Mouse (Mus musculus): ENCODE data around the gene Ckb. TPM values are rescaled to one million over a fixed set of nuclear protein-coding genes. Genes with fewer than 3 reads are reported as not detected.

Gene Ckb
- polyA plus RNA-seq, 1 experiment: 13.2 TPM

GRCm38 (mm10) chr12:111669000-111669788 is 2.9 kb downstream of the Ckb start:
- H3K4me3 ChIP-seq (ENCODE audit: control insufficient read depth, low read depth, low read length): no peak overlapping the region
- TF ChIP-seq CTCF (IDR thresholded peaks at IDR 0.05; ENCODE audit: control insufficient read depth, insufficient read depth, insufficient replicate concordance, low read depth, low read length) (no peak), POLR2A (IDR thresholded peaks at IDR 0.05; ENCODE audit: control insufficient read depth, low read depth, low read length) (no peak)
- peaks cover 18% of the 10 kb centered on the region for H3K4me1 ChIP-seq (ENCODE audit: control insufficient read depth, insufficient read depth, low read length)
- no peak overlapping the region for H3K27ac ChIP-seq (ENCODE audit: control insufficient read depth, insufficient read depth, low read depth, low read length)
- no peaks in the 10 kb centered on the region; the same call in 1 of the 2 replicates for H3K27me3 ChIP-seq (ENCODE audit: control insufficient read depth, insufficient read depth, low read length)
- no peaks in the 10 kb centered on the region for H3K36me3 ChIP-seq (ENCODE audit: control insufficient read depth, insufficient read depth, low read length)

GRCm38 (mm10) chr12:111668457-111668912 is 3.7 kb downstream of the Ckb start:
- H3K36me3 ChIP-seq (ENCODE audit: control insufficient read depth, insufficient read depth, low read length): no peaks in the 10 kb centered on the region
- H3K4me1 ChIP-seq (ENCODE audit: control insufficient read depth, insufficient read depth, low read length): peaks cover 21% of the 10 kb centered on the region

GRCm38 (mm10) chr12:111667421-111667820 is 4.7 kb downstream of the Ckb start:
- H3K27me3 ChIP-seq (ENCODE audit: control insufficient read depth, insufficient read depth, low read length): no peaks in the 10 kb centered on the region; the same call in 1 of the 2 replicates
- peaks cover 16% of the 10 kb centered on the region for H3K4me1 ChIP-seq (ENCODE audit: control insufficient read depth, insufficient read depth, low read length)
- H3K36me3 ChIP-seq (ENCODE audit: control insufficient read depth, insufficient read depth, low read length): no peaks in the 10 kb centered on the region
- no peak overlapping the region for H3K27ac ChIP-seq (ENCODE audit: control insufficient read depth, insufficient read depth, low read depth, low read length)
- TF ChIP-seq CTCF (IDR thresholded peaks at IDR 0.05; ENCODE audit: control insufficient read depth, insufficient read depth, insufficient replicate concordance, low read depth, low read length): no peak
- TF ChIP-seq POLR2A (IDR thresholded peaks at IDR 0.05; ENCODE audit: control insufficient read depth, low read depth, low read length): no peak
- H3K4me3 ChIP-seq (ENCODE audit: control insufficient read depth, low read depth, low read length): no peak overlapping the region

More at GRCm38 (mm10) chr12:111668457-111668912, 3.7 kb downstream of the Ckb start:
- TF ChIP-seq POLR2A (IDR thresholded peaks at IDR 0.05; ENCODE audit: control insufficient read depth, low read depth, low read length) (no peak), CTCF (IDR thresholded peaks at IDR 0.05; ENCODE audit: control insufficient read depth, insufficient read depth, insufficient replicate concordance, low read depth, low read length) (peak; percentile 85)
- no peaks in the 10 kb centered on the region; the same call in 1 of the 2 replicates for H3K27me3 ChIP-seq (ENCODE audit: control insufficient read depth, insufficient read depth, low read length)
- H3K4me3 ChIP-seq (ENCODE audit: control insufficient read depth, low read depth, low read length): no peak overlapping the region
- peak overlapping the region; percentile 65; the same call in 1 of the 2 replicates for H3K27ac ChIP-seq (ENCODE audit: control insufficient read depth, insufficient read depth, low read depth, low read length)

GRCm38 (mm10) chr12:111666380-111666779 is 5.8 kb downstream of the Ckb start:
- Histone ChIP-seq H3K36me3 (ENCODE audit: control insufficient read depth, insufficient read depth, low read length) (no peaks in the 10 kb centered on the region), H3K4me3 (ENCODE audit: control insufficient read depth, low read depth, low read length) (no peak overlapping the region), H3K27me3 (ENCODE audit: control insufficient read depth, insufficient read depth, low read length) (no peaks in the 10 kb centered on the region), H3K4me1 (ENCODE audit: control insufficient read depth, insufficient read depth, low read length) (peaks cover 5% of the 10 kb centered on the region), H3K27ac (ENCODE audit: control insufficient read depth, insufficient read depth, low read depth, low read length) (no peak overlapping the region)
- TF ChIP-seq CTCF (IDR thresholded peaks at IDR 0.05; ENCODE audit: control insufficient read depth, insufficient read depth, insufficient replicate concordance, low read depth, low read length) (no peak), POLR2A (IDR thresholded peaks at IDR 0.05; ENCODE audit: control insufficient read depth, low read depth, low read length) (no peak)

DNA sequence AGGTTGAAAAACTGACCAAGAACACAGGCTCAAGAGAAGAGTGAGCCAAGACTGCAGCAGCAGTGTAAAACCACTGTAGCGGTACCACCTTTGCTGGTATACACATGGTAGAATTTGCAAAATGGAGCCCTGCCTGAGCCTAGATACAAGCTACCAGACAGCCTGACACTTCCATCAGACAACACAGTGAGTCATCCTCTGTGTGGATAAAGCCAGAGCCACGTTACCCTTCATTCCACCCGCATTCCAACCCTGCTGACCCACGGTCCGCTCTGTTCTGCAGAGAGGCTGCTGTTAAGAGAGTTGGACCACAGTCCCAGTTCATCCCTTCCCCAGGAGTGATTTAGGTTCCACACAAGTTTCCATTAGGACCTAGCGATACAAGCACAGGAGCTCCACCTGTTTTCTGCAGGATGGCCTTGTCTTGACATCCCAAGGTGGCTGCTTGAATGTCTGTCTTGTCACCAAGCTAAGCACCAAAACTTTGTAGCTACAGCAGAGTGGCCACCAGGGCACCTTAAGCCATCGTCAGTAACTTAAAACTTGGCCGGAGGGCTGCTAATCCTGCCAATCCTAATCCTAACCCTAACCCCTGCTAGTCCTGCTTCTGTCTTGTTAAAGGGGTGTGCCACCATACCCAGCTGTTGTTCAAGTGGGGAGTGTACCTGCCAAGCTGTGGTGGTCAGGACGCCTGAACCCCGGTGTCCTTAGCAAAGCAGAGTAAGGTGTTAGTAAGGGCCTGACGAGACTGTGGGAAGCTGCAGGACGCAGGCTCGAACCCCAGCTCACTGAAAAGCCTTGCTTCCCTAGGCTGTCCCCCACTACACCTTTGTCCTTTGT is 6.9 kb downstream of the Ckb start:
- Histone ChIP-seq H3K27ac (ENCODE audit: control insufficient read depth, insufficient read depth, low read depth, low read length) (peak overlapping the region; percentile 60; the same call in 1 of the 2 replicates), H3K4me3 (ENCODE audit: control insufficient read depth, low read depth, low read length) (no peak overlapping the region), H3K36me3 (ENCODE audit: control insufficient read depth, insufficient read depth, low read length) (no peaks in the 10 kb centered on the region), H3K27me3 (ENCODE audit: control insufficient read depth, insufficient read depth, low read length) (no peaks in the 10 kb centered on the region), H3K4me1 (ENCODE audit: control insufficient read depth, insufficient read depth, low read length) (peaks cover 5% of the 10 kb centered on the region)
- TF ChIP-seq CTCF (IDR thresholded peaks at IDR 0.05; ENCODE audit: control insufficient read depth, insufficient read depth, insufficient replicate concordance, low read depth, low read length): no peak
- no peak for TF ChIP-seq POLR2A (IDR thresholded peaks at IDR 0.05; ENCODE audit: control insufficient read depth, low read depth, low read length)

DNA sequence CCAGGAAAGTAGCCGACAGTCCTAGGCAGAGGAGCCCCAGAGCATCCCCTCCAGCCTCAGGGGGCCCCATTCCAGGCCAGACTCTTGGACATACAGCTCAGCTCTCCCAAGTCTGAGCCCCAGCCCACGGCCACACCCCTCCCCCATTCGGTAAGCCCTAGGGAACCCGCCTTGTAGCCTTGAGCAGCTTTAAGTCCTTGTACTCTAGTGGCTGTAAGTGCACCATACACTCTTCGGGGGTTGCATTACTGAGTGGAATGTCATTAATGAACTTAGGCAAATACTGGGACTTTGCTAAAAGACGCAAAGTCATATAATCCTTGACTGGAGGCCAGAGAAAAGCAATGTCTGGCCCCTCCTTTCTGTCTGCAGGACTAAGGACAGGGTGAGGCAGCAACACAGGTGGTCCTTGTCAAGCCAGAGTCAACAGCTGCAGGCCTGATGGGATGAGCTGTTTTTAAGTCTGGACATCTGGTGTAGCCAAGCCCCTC is 7.9 kb downstream of the Ckb start:
- Histone ChIP-seq H3K36me3 (ENCODE audit: control insufficient read depth, insufficient read depth, low read length) (no peaks in the 10 kb centered on the region), H3K27me3 (ENCODE audit: control insufficient read depth, insufficient read depth, low read length) (no peaks in the 10 kb centered on the region), H3K4me3 (ENCODE audit: control insufficient read depth, low read depth, low read length) (no peak overlapping the region), H3K4me1 (ENCODE audit: control insufficient read depth, insufficient read depth, low read length) (peaks cover 5% of the 10 kb centered on the region), H3K27ac (ENCODE audit: control insufficient read depth, insufficient read depth, low read depth, low read length) (peak overlapping the region; percentile 60)
- no peak for TF ChIP-seq CTCF (IDR thresholded peaks at IDR 0.05; ENCODE audit: control insufficient read depth, insufficient read depth, insufficient replicate concordance, low read depth, low read length)
- no peak for TF ChIP-seq POLR2A (IDR thresholded peaks at IDR 0.05; ENCODE audit: control insufficient read depth, low read depth, low read length)

All from testis, adult 2 months (tissue).